Mouse (Mus musculus) thymus, adult 2 months (tissue): ENCODE measurements around the gene Crhr2.

ENCODE experiments used
- CTCF ChIP-seq: fragments of 200-500 bp; IDR thresholded peaks from 2 replicates; pipeline ENCODE4 v1.5.1; 2012; ENCODE audit warnings: mild to moderate bottlenecking, control low read depth, low read length, moderate library complexity, borderline replicate concordance; ENCODE audit not compliant: control insufficient read depth, poor library complexity, insufficient read depth; ENCODE audit errors: extremely low read depth
- POLR2A ChIP-seq: fragments of 200-500 bp; IDR thresholded peaks from 2 replicates; pipeline ENCODE4 v1.6.1; 2012; ENCODE audit warnings: mild to moderate bottlenecking, low read length, control low read depth, moderate library complexity; ENCODE audit not compliant: control insufficient read depth, poor library complexity, insufficient read depth; ENCODE audit errors: extremely low read depth

DNA sequence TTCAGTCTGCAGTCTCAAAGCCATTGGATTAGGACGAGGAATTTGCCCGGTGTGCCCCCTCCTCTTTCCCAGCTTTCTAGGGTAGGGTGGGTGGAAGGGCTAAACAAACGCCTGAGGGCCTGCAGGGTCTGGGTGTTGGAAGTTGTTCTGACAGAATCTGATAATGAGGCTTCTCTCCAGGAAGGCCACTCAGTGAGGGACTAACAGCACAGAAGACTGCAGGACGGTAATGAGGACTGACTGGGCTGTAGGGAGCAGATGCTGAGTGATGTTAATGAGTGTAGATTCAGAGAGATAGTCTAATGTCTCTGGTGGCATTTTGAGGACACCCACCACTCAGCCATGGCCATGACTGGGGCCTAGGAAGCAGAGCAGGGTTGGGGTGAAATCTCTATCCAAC lies 45.5 kb downstream of the Crhr2 start:
- TF ChIP-seq CTCF = no peak
- TF ChIP-seq POLR2A = no peak
